In the genomic region with DNA sequence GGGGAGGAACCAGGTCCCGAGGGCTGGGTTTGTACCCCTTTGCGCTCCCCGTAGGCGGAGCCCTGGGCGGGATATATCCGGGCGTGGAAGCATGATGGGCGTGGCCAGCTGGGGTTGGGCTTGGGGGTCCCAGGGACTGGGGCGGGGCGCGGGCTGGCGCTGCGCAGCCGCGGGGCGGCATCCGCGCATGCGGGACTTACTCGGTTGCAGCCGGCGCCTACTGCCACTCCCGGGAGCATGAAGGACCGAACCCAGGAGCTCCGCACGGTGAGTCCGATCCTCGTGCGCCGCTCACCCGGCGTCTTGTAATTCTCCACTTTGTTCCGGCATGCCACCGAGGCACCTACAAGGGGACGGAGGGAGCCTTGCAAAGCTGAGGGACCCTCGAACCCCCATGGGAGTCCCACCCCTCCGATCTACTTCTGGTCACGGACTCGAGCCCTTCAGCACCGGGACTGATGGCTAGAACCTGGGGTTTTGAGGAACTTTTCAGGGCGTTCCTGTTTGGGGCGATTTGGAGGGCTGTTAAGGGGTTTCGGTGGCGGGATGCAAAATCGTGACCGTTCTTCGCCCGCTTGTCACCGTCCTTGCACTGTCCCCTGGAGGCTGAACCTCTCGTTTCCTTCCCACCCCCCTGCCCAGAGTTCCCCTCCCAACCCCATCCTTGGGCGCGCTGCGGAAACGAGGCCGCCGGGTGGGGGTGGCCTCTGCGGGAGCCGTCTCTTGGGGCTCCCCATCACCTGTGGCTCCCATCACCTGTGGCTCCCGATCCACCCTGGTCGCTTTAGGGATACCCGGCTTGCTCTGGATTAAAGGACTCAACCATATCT, we compare ENCODE assay signal across 8 mouse cellular contexts. TPM values are rescaled to one million over a fixed set of nuclear protein-coding genes. Genes with fewer than 3 reads are reported as not detected.
A peak's percentile ranks its signal among the peaks of the same experiment; 100 is the strongest.
DNase-seq lines count a peak whose midpoint lies in the region; ATAC-seq and TF ChIP-seq lines count a peak whose summit lies in the region.

A gene (plus strand): TSS at position 139 of the 830 bp plus-strand sequence.

- H3K9ac ChIP-seq in lung, postnatal 0 days (replicated peaks; ENCODE audit: low read depth) = peak within 1 kb of the TSS; percentile 44

- peaks cover 41% of the 10 kb centered on the region for H3K4me1 ChIP-seq in hindbrain, embryonic 10.5 days (replicated peaks)
- H3K4me1 ChIP-seq in lung, postnatal 0 days (ENCODE audit: insufficient read depth, low read depth, low read length) = peaks cover 13% of the 10 kb centered on the region; the same call in 1 of the 2 replicates

- DNase-seq in MEL-GATA-1-ER (ENCODE audit: extremely low read depth, low read depth) = peak; percentile 81
- peak; percentile 47 to 54 for DNase-seq in cerebellum, adult 18-20 months
- DNase-seq in hindbrain, embryonic 10.5 days (ENCODE audit: low spot score) = peak; percentile 91
- DNase-seq in layer of hippocampus, postnatal 10 days (ENCODE audit: low spot score in 2 of 2) = peak; percentile 83 to 92
- DNase-seq in lung, postnatal 0 days (ENCODE audit: low spot score) = peak; percentile 95
- peak; percentile 93 for DNase-seq in ovary, postnatal 36 days (ENCODE audit: low spot score)
- peak; percentile 92 for DNase-seq in thymus, postnatal 25 days

- H3K27me3 ChIP-seq in hindbrain, embryonic 10.5 days (ENCODE audit: insufficient read depth, poor library complexity, severe bottlenecking) = peaks cover 17% of the 10 kb centered on the region; the same call in 1 of the 2 replicates
- no peaks in the 10 kb centered on the region for H3K27me3 ChIP-seq in lung, postnatal 0 days (replicated peaks; ENCODE audit: insufficient read depth, low read length)

- WGBS in hindbrain, embryonic 10.5 days = 1% methylated on average over 61 of the region's 61 CpGs
- WGBS in lung, postnatal 0 days = under 1% methylated on average over 57 of the region's 61 CpGs

- H3K4me3 ChIP-seq in hindbrain, embryonic 10.5 days = peak within 1 kb of the TSS; percentile 88
- H3K4me3 ChIP-seq in lung, postnatal 0 days (ENCODE audit: low read depth, low read length) = peak within 1 kb of the TSS; percentile 60

- no peaks in the 10 kb centered on the region for H3K36me3 ChIP-seq in hindbrain, embryonic 10.5 days
- H3K36me3 ChIP-seq in lung, postnatal 0 days (ENCODE audit: insufficient read depth, low read length) = no peaks in the 10 kb centered on the region

- H3K27ac ChIP-seq in hindbrain, embryonic 10.5 days = peak within 1 kb of the TSS; percentile 90
- H3K27ac ChIP-seq in lung, postnatal 0 days (ENCODE audit: low read length) = peak within 1 kb of the TSS; percentile 54

- ATAC-seq in frontal cortex, adult (ENCODE audit: low TSS enrichment) = peak; percentile 79
- peak; percentile 86 for ATAC-seq in lung, postnatal 0 days

- peak within 1 kb of the TSS; percentile 78 for H3K4me2 ChIP-seq in lung, postnatal 0 days (replicated peaks; ENCODE audit: low read depth, low read length)

- TF ChIP-seq CTCF in lung, postnatal 0 days (IDR thresholded peaks at IDR 0.05) = peak; percentile 15; the same call in 1 of the 2 replicates

- no peaks in the 10 kb centered on the region for H3K9me3 ChIP-seq in hindbrain, embryonic 10.5 days
- no peaks in the 10 kb centered on the region for H3K9me3 ChIP-seq in lung, postnatal 0 days (ENCODE audit: low read length)

- no peak for TF ChIP-seq EP300 in lung, postnatal 0 days (IDR thresholded peaks at IDR 0.05)

RNA-seq across cellular contexts. Expression of the gene that starts here (rescaled TPM):
- 17.0 and 20.5 TPM in 2 replicates for polyA plus RNA-seq in hindbrain, embryonic 10.5 days (2016; fragmentation: Nextera tagmentation; extraction: Ambion mirVana)
- total RNA-seq in layer of hippocampus, postnatal 10 days (2021) = 100 to 1,000 TPM; 182 to 196 TPM
- 5.5 and 5.8 TPM in 2 replicates for polyA plus RNA-seq in lung, postnatal 0 days (2015; fragmentation: Nextera tagmentation; extraction: Ambion mirVana)

Comparison
In these comparisons a context has a peak if more than half of its experiments do, and no peak if none do; other contexts are left out.
1. Peak in every context shown above with its lines: DNase-seq, ATAC-seq, H3K4me3 ChIP-seq and H3K27ac ChIP-seq.